8 mouse cellular contexts compared by ENCODE assay signal in genomic region chr15:99817343-99818235, GRCm38 (mm10). TPM values are rescaled to one million over a fixed set of nuclear protein-coding genes. Genes with fewer than 3 reads are reported as not detected.
DNase-seq lines count a peak whose midpoint lies in the region; ATAC-seq and TF ChIP-seq lines count a peak whose summit lies in the region.

No protein-coding gene starts in this region.

- WGBS in lung, embryonic 16.5 days = 29% methylated on average over 8 of the region's 8 CpGs
- 9% methylated on average over 8 of the region's 8 CpGs for WGBS in embryonic facial prominence, embryonic 15.5 days
- WGBS in limb, embryonic 10.5 days = 17% methylated on average over 8 of the region's 8 CpGs
- 52% methylated on average over 8 of the region's 8 CpGs for WGBS in olfactory bulb, adult 2 months

- no peak for TF ChIP-seq CTCF in olfactory bulb, adult 2 months (IDR thresholded peaks at IDR 0.05; ENCODE audit: insufficient read depth, low read depth, low read length)

- no peaks in the 10 kb centered on the region for H3K4me1 ChIP-seq in lung, embryonic 16.5 days (replicated peaks; ENCODE audit: control insufficient read depth, insufficient read depth, low read length)
- peaks cover 33% of the 10 kb centered on the region for H3K4me1 ChIP-seq in embryonic facial prominence, embryonic 15.5 days
- H3K4me1 ChIP-seq in limb, embryonic 10.5 days = peaks cover 22% of the 10 kb centered on the region
- H3K4me1 ChIP-seq in olfactory bulb, adult 2 months (ENCODE audit: control insufficient read depth, insufficient read depth, low read length) = peaks cover 13% of the 10 kb centered on the region

- TF ChIP-seq POLR2A in olfactory bulb, adult 2 months (IDR thresholded peaks at IDR 0.05; ENCODE audit: insufficient read depth, low read depth, low read length) = no peak

- peak overlapping the region; percentile 93 for H3K27ac ChIP-seq in lung, embryonic 16.5 days (ENCODE audit: low read length)
- H3K27ac ChIP-seq in embryonic facial prominence, embryonic 15.5 days (replicated peaks) = peak overlapping the region; percentile 94
- H3K27ac ChIP-seq in limb, embryonic 10.5 days = peak overlapping the region; percentile 97
- H3K27ac ChIP-seq in olfactory bulb, adult 2 months (ENCODE audit: insufficient read depth, low read depth, low read length) = peak overlapping the region; percentile 70; the same call in 1 of the 2 replicates

- DNase-seq in lung, postnatal 14 days = no peak
- DNase-seq in limb, embryonic 10.5 days (ENCODE audit: low spot score) = peak; percentile 61
- DNase-seq in left cerebral cortex, adult 18-20 months (ENCODE audit: low spot score in 2 of 2) = no peak
- DNase-seq in adrenal gland, adult 18-20 months (ENCODE audit: low spot score in 2 of 2) = no peak

- no peaks in the 10 kb centered on the region for H3K27me3 ChIP-seq in lung, embryonic 16.5 days (ENCODE audit: control insufficient read depth, insufficient read depth, low read depth, low read length)
- no peaks in the 10 kb centered on the region for H3K27me3 ChIP-seq in embryonic facial prominence, embryonic 15.5 days
- H3K27me3 ChIP-seq in limb, embryonic 10.5 days (ENCODE audit: low read depth, poor library complexity, severe bottlenecking) = no peaks in the 10 kb centered on the region

- H3K4me2 ChIP-seq in lung, embryonic 16.5 days (ENCODE audit: low read depth, low read length) = peak overlapping the region; percentile 54
- H3K4me2 ChIP-seq in embryonic facial prominence, embryonic 15.5 days (replicated peaks) = peak overlapping the region; percentile 49

- ATAC-seq in lung, embryonic 16.5 days (ENCODE audit: low read depth) = no peak; the same call in 1 of the 2 replicates
- ATAC-seq in embryonic facial prominence, embryonic 15.5 days (ENCODE audit: insufficient number of reproducible peaks, low FRiP score, low TSS enrichment, low read depth) = no peak
- no peak for ATAC-seq in erythroblast, adult 5-6 weeks (replicated peaks; ENCODE audit: low FRiP score, poor library complexity, severe bottlenecking)

- no peaks in the 10 kb centered on the region for H3K9me3 ChIP-seq in lung, embryonic 16.5 days (ENCODE audit: control insufficient read depth, low read length)
- no peaks in the 10 kb centered on the region for H3K9me3 ChIP-seq in embryonic facial prominence, embryonic 15.5 days (replicated peaks)
- H3K9me3 ChIP-seq in limb, embryonic 10.5 days (replicated peaks) = no peaks in the 10 kb centered on the region

- H3K4me3 ChIP-seq in lung, embryonic 16.5 days (ENCODE audit: low read length) = peak overlapping the region; percentile 53
- peak overlapping the region; percentile 53 for H3K4me3 ChIP-seq in embryonic facial prominence, embryonic 15.5 days (replicated peaks)
- H3K4me3 ChIP-seq in limb, embryonic 10.5 days = peak overlapping the region; percentile 64
- H3K4me3 ChIP-seq in olfactory bulb, adult 2 months (ENCODE audit: insufficient read depth, low read depth, low read length) = peak overlapping the region; percentile 38

- H3K9ac ChIP-seq in lung, embryonic 16.5 days (ENCODE audit: low read length) = peak overlapping the region; percentile 58
- H3K9ac ChIP-seq in embryonic facial prominence, embryonic 15.5 days = peak overlapping the region; percentile 34; the same call in 1 of the 2 replicates

- no peaks in the 10 kb centered on the region; the same call in 1 of the 2 replicates for H3K36me3 ChIP-seq in lung, embryonic 16.5 days (ENCODE audit: control insufficient read depth, insufficient read depth, low read length)
- H3K36me3 ChIP-seq in embryonic facial prominence, embryonic 15.5 days = peaks cover 26% of the 10 kb centered on the region
- H3K36me3 ChIP-seq in limb, embryonic 10.5 days = peaks cover 46% of the 10 kb centered on the region

RNA-seq across cellular contexts. Expression of gene Cers5, which starts 44.9 kb away (rescaled TPM):
- 73.3 and 74.4 TPM in 2 replicates for polyA plus RNA-seq in lung, embryonic 16.5 days (2015; fragmentation: Nextera tagmentation; extraction: Ambion mirVana)
- 73.7 and 78.3 TPM in 2 replicates for polyA plus RNA-seq in embryonic facial prominence, embryonic 15.5 days (2015; fragmentation: Nextera tagmentation; extraction: Ambion mirVana)
- 68.2 and 75.6 TPM in 2 replicates for polyA plus RNA-seq in limb, embryonic 10.5 days (2016; fragmentation: Nextera tagmentation; extraction: Ambion mirVana)
- polyA plus RNA-seq in olfactory bulb, adult 2 months (2012; ENCODE audit: insufficient read depth, insufficient read length, low replicate concordance, missing spikeins) = not detected in 2 replicates
- total RNA-seq in left cerebral cortex, adult 18-20 months (2021) = 10 to 100 TPM; 34.4 to 35.2 TPM
- 10 to 100 TPM; 40.8 to 53.7 TPM for total RNA-seq in adrenal gland, adult 18-20 months (2021)
- total RNA-seq in erythroblast, adult 5-6 weeks (2015; ENCODE audit: low replicate concordance) = 9.2 and 11.3 TPM in 2 replicates
- total RNA-seq in erythroblast, adult 5-6 weeks (2017; ENCODE audit: low replicate concordance) = 1.4 and 5.9 TPM in 2 replicates

RNA-seq across cellular contexts. Expression of gene Lima1, which starts 57.7 kb away (rescaled TPM):
- polyA plus RNA-seq in lung, embryonic 16.5 days (2015; fragmentation: Nextera tagmentation; extraction: Ambion mirVana) = 44.9 and 47.0 TPM in 2 replicates
- polyA plus RNA-seq in embryonic facial prominence, embryonic 15.5 days (2015; fragmentation: Nextera tagmentation; extraction: Ambion mirVana) = 87.1 and 90.8 TPM in 2 replicates
- 56.8 and 70.8 TPM in 2 replicates for polyA plus RNA-seq in limb, embryonic 10.5 days (2016; fragmentation: Nextera tagmentation; extraction: Ambion mirVana)
- 73.2 TPM in 1 of 2 replicates, not detected in the other for polyA plus RNA-seq in olfactory bulb, adult 2 months (2012; ENCODE audit: insufficient read depth, insufficient read length, low replicate concordance, missing spikeins)
- 1 to 10 TPM; 7.0 to 9.6 TPM for total RNA-seq in left cerebral cortex, adult 18-20 months (2021)
- 10 to 100 TPM; 35.4 to 39.9 TPM for total RNA-seq in adrenal gland, adult 18-20 months (2021)
- 1.9 and 2.9 TPM in 2 replicates for total RNA-seq in erythroblast, adult 5-6 weeks (2015; ENCODE audit: low replicate concordance)
- total RNA-seq in erythroblast, adult 5-6 weeks (2017; ENCODE audit: low replicate concordance) = 2.8 and 4.7 TPM in 2 replicates
